ENCODE assay signal across 22 mouse cellular contexts in genomic region chr10:117299106-117299505, GRCm38 (mm10). TPM values are rescaled to one million over a fixed set of nuclear protein-coding genes. Genes with fewer than 3 reads are reported as not detected.
"Had no signal": no experiment of that assay in that cellular context is flagged by ENCODE, and none has a peak within 500 bp of the region (broad histone marks: within the 10 kb centered on the region; RNA-seq: fewer than 3 reads in every experiment).

No protein-coding gene starts in this region.

- H3K9me3 ChIP-seq: liver, embryonic 15.5 days; midbrain, embryonic 10.5 days; midbrain, embryonic 12.5 days; neural tube, embryonic 13.5 days; neural tube, embryonic 15.5 days; stomach, embryonic 15.5 days had no signal

- ATAC-seq: midbrain, embryonic 16.5 days had no signal

- H3K4me1 ChIP-seq: midbrain, embryonic 10.5 days; midbrain, embryonic 12.5 days; neural tube, embryonic 13.5 days; neural tube, embryonic 15.5 days; stomach, embryonic 15.5 days had no signal

- H3K27ac ChIP-seq: liver, embryonic 15.5 days; midbrain, embryonic 10.5 days; midbrain, embryonic 12.5 days; neural tube, embryonic 13.5 days; neural tube, embryonic 15.5 days; stomach, embryonic 15.5 days; stomach, postnatal 0 days had no signal

- H3K4me3 ChIP-seq: liver, embryonic 15.5 days; midbrain, embryonic 10.5 days; midbrain, embryonic 12.5 days; myocyte; neural tube, embryonic 13.5 days; neural tube, embryonic 15.5 days; stomach, embryonic 15.5 days had no signal

- DNase-seq: lung, embryonic 14.5 days; lung, postnatal 10 days; lung, postnatal 4 days; midbrain, embryonic 14.5 days; retina, postnatal 1 day; right cerebral cortex, adult 18-20 months; right cerebral cortex, postnatal 25 days; right cerebral cortex, postnatal 4 days; thymus, adult 2 months; thymus, postnatal 25 days; thymus, postnatal 4 days had no signal

- H3K27me3 ChIP-seq: liver, embryonic 15.5 days; midbrain, embryonic 12.5 days; neural tube, embryonic 13.5 days; neural tube, embryonic 15.5 days; stomach, embryonic 15.5 days had no signal

- H3K9ac ChIP-seq: liver, embryonic 15.5 days; lung, embryonic 14.5 days; midbrain, embryonic 12.5 days; neural tube, embryonic 13.5 days; neural tube, embryonic 15.5 days; stomach, embryonic 15.5 days had no signal

- H3K36me3 ChIP-seq: liver, embryonic 15.5 days; midbrain, embryonic 10.5 days; midbrain, embryonic 12.5 days; neural tube, embryonic 13.5 days; neural tube, embryonic 15.5 days; stomach, embryonic 15.5 days had no signal

- H3K4me2 ChIP-seq: liver, embryonic 15.5 days; lung, embryonic 14.5 days; midbrain, embryonic 12.5 days; neural tube, embryonic 13.5 days; neural tube, embryonic 15.5 days; stomach, embryonic 15.5 days had no signal

RNA-seq across cellular contexts. Expression of gene Lyz1, which starts 6.4 kb away (rescaled TPM):
- total RNA-seq: megakaryocyte-erythroid progenitor cell, adult 5-6 weeks had no signal
- polyA plus RNA-seq: lung, embryonic 14.5 days; midbrain, embryonic 10.5 days; midbrain, embryonic 12.5 days; midbrain, embryonic 14.5 days; midbrain, embryonic 16.5 days; myocyte; neural tube, embryonic 11.5 days had no signal
